Mouse (Mus musculus): ENCODE results near the gene Tnpo1. TPM values are rescaled to one million over a fixed set of nuclear protein-coding genes. Genes with fewer than 3 reads are reported as not detected.

Tnpo1 gene
- polyA plus RNA-seq, 1 experiment from 2014 or later = 63.5 TPM

GRCm38 (mm10) chr13:98942360-98942759, 16.2 kb upstream of the Tnpo1 start:
- ATAC-seq (ENCODE audit: low FRiP score, low TSS enrichment) = no peak
- H3K36me3 ChIP-seq (ENCODE audit: control insufficient read depth, insufficient read depth, low read length) = no peaks in the 10 kb centered on the region
- no peaks in the 10 kb centered on the region for H3K9me3 ChIP-seq (ENCODE audit: control insufficient read depth, low read length)
- no peaks in the 10 kb centered on the region for H3K27me3 ChIP-seq (ENCODE audit: control insufficient read depth, insufficient read depth, low read length)
- H3K4me3 ChIP-seq (replicated peaks; ENCODE audit: low read depth, low read length) = no peak overlapping the region
- no peak for DNase-seq
- no peak overlapping the region for H3K9ac ChIP-seq (replicated peaks; ENCODE audit: low read length)
- no peak overlapping the region for H3K27ac ChIP-seq (replicated peaks; ENCODE audit: low read depth, low read length)
- H3K4me1 ChIP-seq (ENCODE audit: control insufficient read depth, insufficient read depth, low read length) = no peaks in the 10 kb centered on the region
- no peak overlapping the region for H3K4me2 ChIP-seq (ENCODE audit: low read length)
- 72% methylated on average over 6 of the region's 6 CpGs for WGBS

GRCm38 (mm10) chr13:98941829-98942343, 15.7 kb upstream of the Tnpo1 start:
- no peaks in the 10 kb centered on the region for H3K4me1 ChIP-seq (ENCODE audit: control insufficient read depth, insufficient read depth, low read length)
- H3K27me3 ChIP-seq (ENCODE audit: control insufficient read depth, insufficient read depth, low read length) = no peaks in the 10 kb centered on the region
- H3K9me3 ChIP-seq (ENCODE audit: control insufficient read depth, low read length) = no peaks in the 10 kb centered on the region
- DNase-seq (no peak), ATAC-seq (ENCODE audit: low FRiP score, low TSS enrichment) (no peak)
- H3K4me3 ChIP-seq (replicated peaks; ENCODE audit: low read depth, low read length) = no peak overlapping the region
- 84% methylated on average over 7 of the region's 7 CpGs for WGBS
- H3K27ac ChIP-seq (replicated peaks; ENCODE audit: low read depth, low read length) = no peak overlapping the region
- H3K36me3 ChIP-seq (ENCODE audit: control insufficient read depth, insufficient read depth, low read length) = no peaks in the 10 kb centered on the region
- H3K9ac ChIP-seq (replicated peaks; ENCODE audit: low read length) = no peak overlapping the region
- no peak overlapping the region for H3K4me2 ChIP-seq (ENCODE audit: low read length)

DNA sequence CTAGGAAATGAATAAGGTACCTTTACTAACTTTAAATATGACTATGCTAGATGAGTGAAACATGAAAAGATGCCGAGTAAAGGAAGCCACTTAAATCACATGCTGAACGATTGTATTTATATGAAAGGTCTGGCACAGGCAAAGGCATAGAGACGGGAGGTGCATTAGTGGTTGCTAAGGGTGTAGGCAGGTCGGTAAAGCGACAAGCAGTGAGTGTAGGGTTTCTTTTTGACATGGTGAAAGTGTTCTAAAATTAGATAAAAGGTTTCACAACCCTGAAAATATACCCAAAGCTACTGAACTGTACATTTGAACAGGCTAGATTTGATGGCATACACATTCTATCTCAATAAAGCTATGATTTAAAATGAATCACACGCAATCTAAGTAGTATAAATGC, 10.9 kb upstream of the Tnpo1 start:
- H3K9ac ChIP-seq (replicated peaks; ENCODE audit: low read length) = no peak overlapping the region
- 85% methylated on average over 6 of the region's 6 CpGs for WGBS
- ATAC-seq (ENCODE audit: low FRiP score, low TSS enrichment) = no peak
- H3K4me3 ChIP-seq (replicated peaks; ENCODE audit: low read depth, low read length) = no peak overlapping the region
- H3K9me3 ChIP-seq (ENCODE audit: control insufficient read depth, low read length) = no peaks in the 10 kb centered on the region
- no peaks in the 10 kb centered on the region for H3K27me3 ChIP-seq (ENCODE audit: control insufficient read depth, insufficient read depth, low read length)
- no peaks in the 10 kb centered on the region for H3K4me1 ChIP-seq (ENCODE audit: control insufficient read depth, insufficient read depth, low read length)
- no peak overlapping the region for H3K4me2 ChIP-seq (ENCODE audit: low read length)
- no peak for DNase-seq
- no peak overlapping the region for H3K27ac ChIP-seq (replicated peaks; ENCODE audit: low read depth, low read length)
- H3K36me3 ChIP-seq (ENCODE audit: control insufficient read depth, insufficient read depth, low read length) = no peaks in the 10 kb centered on the region

GRCm38 (mm10) chr13:98928908-98929307, 2.7 kb upstream of the Tnpo1 start:
- 100% methylated on average over 2 of the region's 2 CpGs for WGBS
- no peak overlapping the region for H3K4me2 ChIP-seq (ENCODE audit: low read length)
- no peaks in the 10 kb centered on the region for H3K27me3 ChIP-seq (ENCODE audit: control insufficient read depth, insufficient read depth, low read length)
- H3K4me1 ChIP-seq (ENCODE audit: control insufficient read depth, insufficient read depth, low read length) = peaks cover 9% of the 10 kb centered on the region
- no peaks in the 10 kb centered on the region for H3K9me3 ChIP-seq (ENCODE audit: control insufficient read depth, low read length)
- ATAC-seq (ENCODE audit: low FRiP score, low TSS enrichment) = no peak
- H3K9ac ChIP-seq (replicated peaks; ENCODE audit: low read length) = no peak overlapping the region
- no peak overlapping the region for H3K4me3 ChIP-seq (replicated peaks; ENCODE audit: low read depth, low read length)
- no peak overlapping the region for H3K27ac ChIP-seq (replicated peaks; ENCODE audit: low read depth, low read length)
- H3K36me3 ChIP-seq (ENCODE audit: control insufficient read depth, insufficient read depth, low read length) = no peaks in the 10 kb centered on the region
- no peak for DNase-seq

GRCm38 (mm10) chr13:98926958-98927242, 716 bp upstream of the Tnpo1 start:
- Histone ChIP-seq H3K4me3 (replicated peaks; ENCODE audit: low read depth, low read length) (peak overlapping the region; percentile 99), H3K4me2 (ENCODE audit: low read length) (peak overlapping the region; percentile 91), H3K27me3 (ENCODE audit: control insufficient read depth, insufficient read depth, low read length) (no peaks in the 10 kb centered on the region), H3K36me3 (ENCODE audit: control insufficient read depth, insufficient read depth, low read length) (peaks cover 3% of the 10 kb centered on the region; the same call in 1 of the 2 replicates), H3K9ac (replicated peaks; ENCODE audit: low read length) (peak overlapping the region; percentile 100), H3K4me1 (ENCODE audit: control insufficient read depth, insufficient read depth, low read length) (peaks cover 12% of the 10 kb centered on the region), H3K9me3 (ENCODE audit: control insufficient read depth, low read length) (no peaks in the 10 kb centered on the region), H3K27ac (replicated peaks; ENCODE audit: low read depth, low read length) (peak overlapping the region; percentile 99)
- ATAC-seq (ENCODE audit: low FRiP score, low TSS enrichment) (no peak), DNase-seq (no peak)
- WGBS = 77% methylated on average over 3 of the region's 3 CpGs

- Histone ChIP-seq H3K4me1 (ENCODE audit: control insufficient read depth, insufficient read depth, low read length) (peaks cover 12% of the 10 kb centered on the region), H3K27me3 (ENCODE audit: control insufficient read depth, insufficient read depth, low read length) (no peaks in the 10 kb centered on the region), H3K9me3 (ENCODE audit: control insufficient read depth, low read length) (no peaks in the 10 kb centered on the region), H3K9ac (replicated peaks; ENCODE audit: low read length) (peak overlapping the region; percentile 100), H3K4me3 (replicated peaks; ENCODE audit: low read depth, low read length) (peak overlapping the region; percentile 99), H3K4me2 (ENCODE audit: low read length) (peak overlapping the region; percentile 91), H3K36me3 (ENCODE audit: control insufficient read depth, insufficient read depth, low read length) (peaks cover 11% of the 10 kb centered on the region; the same call in 1 of the 2 replicates), H3K27ac (replicated peaks; ENCODE audit: low read depth, low read length) (peak overlapping the region; percentile 99)
- DNase-seq (peak; percentile 73), ATAC-seq (ENCODE audit: low FRiP score, low TSS enrichment) (peak; percentile 70)
- WGBS = under 1% methylated on average over 56 of the region's 66 CpGs
Observed at GRCm38 (mm10) chr13:98925486-98926212, 535 bp downstream of the Tnpo1 start.

- Histone ChIP-seq H3K27me3 (ENCODE audit: control insufficient read depth, insufficient read depth, low read length) (no peaks in the 10 kb centered on the region), H3K27ac (replicated peaks; ENCODE audit: low read depth, low read length) (peak overlapping the region; percentile 99), H3K36me3 (ENCODE audit: control insufficient read depth, insufficient read depth, low read length) (peaks cover 11% of the 10 kb centered on the region; the same call in 1 of the 2 replicates), H3K4me3 (replicated peaks; ENCODE audit: low read depth, low read length) (peak overlapping the region; percentile 99), H3K9me3 (ENCODE audit: control insufficient read depth, low read length) (no peaks in the 10 kb centered on the region), H3K4me1 (ENCODE audit: control insufficient read depth, insufficient read depth, low read length) (peaks cover 12% of the 10 kb centered on the region), H3K9ac (replicated peaks; ENCODE audit: low read length) (peak overlapping the region; percentile 100), H3K4me2 (ENCODE audit: low read length) (peak overlapping the region; percentile 91)
- ATAC-seq (ENCODE audit: low FRiP score, low TSS enrichment) (no peak), DNase-seq (peak; percentile 34)
- 9% methylated on average over 11 of the region's 11 CpGs for WGBS
Observed at GRCm38 (mm10) chr13:98924897-98925485, 1.2 kb downstream of the Tnpo1 start.

- no peak overlapping the region for H3K9ac ChIP-seq (replicated peaks; ENCODE audit: low read length)
- H3K36me3 ChIP-seq (ENCODE audit: control insufficient read depth, insufficient read depth, low read length) = peaks cover 14% of the 10 kb centered on the region; the same call in 1 of the 2 replicates
- H3K27me3 ChIP-seq (ENCODE audit: control insufficient read depth, insufficient read depth, low read length) = no peaks in the 10 kb centered on the region
- WGBS = 90% methylated on average over 3 of the region's 3 CpGs
- no peak for DNase-seq
- peaks cover 12% of the 10 kb centered on the region for H3K4me1 ChIP-seq (ENCODE audit: control insufficient read depth, insufficient read depth, low read length)
- H3K4me2 ChIP-seq (ENCODE audit: low read length) = no peak overlapping the region
- no peak overlapping the region for H3K4me3 ChIP-seq (replicated peaks; ENCODE audit: low read depth, low read length)
- ATAC-seq (ENCODE audit: low FRiP score, low TSS enrichment) = no peak
- H3K9me3 ChIP-seq (ENCODE audit: control insufficient read depth, low read length) = no peaks in the 10 kb centered on the region
- H3K27ac ChIP-seq (replicated peaks; ENCODE audit: low read depth, low read length) = no peak overlapping the region
Observed at GRCm38 (mm10) chr13:98922806-98923205, 3.4 kb downstream of the Tnpo1 start.

GRCm38 (mm10) chr13:98921276-98921675, 4.9 kb downstream of the Tnpo1 start:
- no peak overlapping the region for H3K4me3 ChIP-seq (replicated peaks; ENCODE audit: low read depth, low read length)
- no peaks in the 10 kb centered on the region for H3K27me3 ChIP-seq (ENCODE audit: control insufficient read depth, insufficient read depth, low read length)
- ATAC-seq (ENCODE audit: low FRiP score, low TSS enrichment) (no peak), DNase-seq (no peak)
- peaks cover 12% of the 10 kb centered on the region for H3K4me1 ChIP-seq (ENCODE audit: control insufficient read depth, insufficient read depth, low read length)
- peaks cover 14% of the 10 kb centered on the region; the same call in 1 of the 2 replicates for H3K36me3 ChIP-seq (ENCODE audit: control insufficient read depth, insufficient read depth, low read length)
- no peaks in the 10 kb centered on the region for H3K9me3 ChIP-seq (ENCODE audit: control insufficient read depth, low read length)
- H3K9ac ChIP-seq (replicated peaks; ENCODE audit: low read length) = no peak overlapping the region
- no peak overlapping the region for H3K27ac ChIP-seq (replicated peaks; ENCODE audit: low read depth, low read length)
- 93% methylated on average over 7 of the region's 7 CpGs for WGBS
- H3K4me2 ChIP-seq (ENCODE audit: low read length) = no peak overlapping the region
